Mouse (Mus musculus): ENCODE measurements around the gene F12.

Gene F12

DNA sequence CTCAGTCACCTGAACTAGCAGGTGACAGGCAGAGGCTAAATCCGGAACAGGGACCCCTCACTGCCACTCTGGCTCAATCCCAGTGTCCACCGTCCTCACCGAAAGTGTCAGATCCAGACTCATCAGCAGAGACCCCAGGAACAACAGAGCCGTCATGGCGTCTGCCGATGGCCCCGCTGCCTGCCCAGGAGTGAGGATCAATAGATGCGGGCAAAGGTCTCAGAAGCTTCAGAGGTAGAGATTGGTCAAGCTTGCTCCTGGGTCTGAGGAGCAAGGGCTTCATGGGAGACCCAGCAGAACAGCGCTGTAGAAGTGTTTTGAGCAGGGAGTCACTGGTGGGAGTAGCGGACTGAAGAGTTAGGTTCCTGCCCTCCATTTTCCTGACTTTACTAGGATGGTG lies at the start of gene F12:
Gene F12, minus strand, starts transcription at position 181 of the 400 bp plus-strand sequence.
- DNase-seq, result no peak

DNA sequence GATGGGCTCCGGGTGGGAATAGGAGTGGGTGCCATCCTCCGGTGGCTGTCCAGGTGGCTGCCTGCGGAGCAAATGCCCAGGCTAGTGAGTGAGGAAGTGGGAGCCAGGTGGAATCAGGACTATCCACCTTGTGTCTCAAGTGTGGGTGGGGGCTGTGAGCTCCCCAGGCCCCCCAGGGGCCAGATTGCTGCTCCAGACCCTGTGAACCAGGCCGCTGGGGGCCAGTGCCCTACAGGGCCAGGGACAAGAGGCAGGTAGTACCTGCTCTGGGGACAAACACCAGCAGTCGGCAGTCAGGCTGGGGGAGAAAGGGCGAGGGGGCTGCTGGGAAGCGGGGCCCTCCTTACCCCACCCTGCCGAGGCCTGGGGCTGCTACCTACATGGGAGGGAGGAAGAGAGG lies 49.7 kb upstream of the F12 start:
- DNase-seq, result no peak

DNA sequence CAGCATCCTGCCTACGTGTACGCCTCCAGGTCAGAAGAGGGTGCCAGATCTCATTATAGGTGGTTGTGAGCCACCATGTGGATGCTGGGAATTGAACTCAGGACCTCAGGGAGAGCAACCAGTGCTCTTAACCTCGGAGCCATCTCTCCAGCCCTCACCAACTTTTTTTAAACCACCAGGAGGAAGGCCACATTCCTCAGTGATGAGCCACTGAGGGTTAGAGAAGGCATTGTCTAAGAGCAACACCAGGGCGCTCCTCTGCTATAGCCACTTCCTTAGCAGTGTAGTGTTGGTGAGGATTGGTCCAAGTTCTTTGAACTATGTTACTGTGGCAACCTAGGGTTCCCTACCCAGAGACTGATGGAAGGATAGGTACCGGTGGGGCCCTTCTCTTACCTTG lies 49.2 kb upstream of the F12 start:
- DNase-seq, result no peak

DNA sequence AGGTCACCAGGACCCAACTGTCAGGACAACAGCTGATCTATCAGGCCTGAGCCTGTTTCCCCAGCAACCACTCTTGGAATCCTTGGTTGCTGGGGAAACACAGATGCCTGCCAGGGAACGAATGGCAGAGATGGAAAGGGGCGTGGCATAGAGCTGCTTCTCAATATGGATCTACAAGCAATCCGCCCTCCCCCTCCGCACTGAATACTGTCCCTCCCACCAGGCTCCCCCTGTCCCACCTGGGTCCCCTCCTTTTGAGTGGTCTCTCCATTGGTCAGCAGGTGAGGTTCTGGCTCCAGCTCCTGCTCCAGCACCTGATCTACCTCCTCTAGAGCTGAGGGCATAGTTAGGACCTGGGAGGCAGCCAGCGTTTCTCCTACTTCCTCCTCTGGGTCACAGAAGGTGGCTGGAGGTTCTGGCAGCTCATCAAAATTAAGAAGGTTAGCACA lies 48.1 kb upstream of the F12 start:
- DNase-seq, result no peak

DNA sequence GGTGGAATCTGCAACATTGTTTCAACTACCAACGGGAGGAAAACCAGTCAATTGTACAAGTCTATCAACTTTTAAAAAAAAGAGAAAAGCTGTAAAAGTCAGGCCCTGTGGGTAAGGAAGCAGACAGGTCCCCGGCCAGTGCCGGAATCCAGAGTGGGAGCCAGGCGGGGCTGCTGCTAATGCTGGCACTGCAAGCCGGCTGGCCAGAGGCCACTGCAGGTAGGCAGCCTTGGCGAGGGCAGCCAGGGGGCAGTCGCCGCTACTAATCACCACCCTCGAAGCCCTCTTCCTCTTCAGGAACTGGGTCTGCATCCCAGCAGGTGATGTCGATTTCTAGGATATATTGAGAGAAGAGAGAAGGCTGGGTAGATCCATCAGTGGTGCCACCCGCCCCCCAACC lies 47.4 kb upstream of the F12 start:
- DNase-seq, result no peak

DNA sequence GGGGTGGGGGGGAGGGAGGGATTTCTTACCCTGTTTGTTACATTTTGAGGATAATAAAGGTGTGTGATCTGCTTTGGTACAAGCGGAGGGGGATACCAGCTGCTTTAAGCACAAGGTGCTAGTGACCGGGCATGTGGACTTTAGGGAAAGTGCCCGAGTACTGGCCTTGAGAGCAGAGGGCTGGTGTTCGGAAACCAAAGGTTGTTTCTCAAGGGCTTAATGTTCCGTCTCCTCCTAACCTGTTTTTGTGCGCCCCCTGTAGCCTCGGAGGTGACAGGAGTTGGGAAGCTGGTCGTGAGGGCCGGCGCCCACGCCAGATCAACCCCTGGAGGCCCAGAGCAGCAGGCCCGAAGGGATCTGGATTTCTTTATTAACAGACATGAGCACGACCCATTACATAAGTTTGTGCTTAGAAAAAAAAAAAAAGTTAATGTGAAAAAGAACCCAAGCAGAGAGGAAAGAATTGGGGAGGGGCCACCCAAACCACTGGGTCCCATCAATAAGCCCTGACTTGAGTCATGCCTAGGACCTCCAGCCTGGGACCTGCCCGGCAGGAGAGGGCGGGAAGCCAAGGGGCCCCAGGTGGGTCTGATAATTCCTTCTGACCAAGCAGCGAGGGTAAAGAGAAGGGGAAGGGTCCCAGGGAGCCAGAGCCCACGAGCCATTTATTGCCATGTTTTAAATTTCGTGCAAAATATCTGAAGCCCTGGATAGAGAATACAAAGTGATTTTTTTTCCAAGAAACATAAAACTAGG lies 46.7 kb upstream of the F12 start:
- no peak for DNase-seq

DNA sequence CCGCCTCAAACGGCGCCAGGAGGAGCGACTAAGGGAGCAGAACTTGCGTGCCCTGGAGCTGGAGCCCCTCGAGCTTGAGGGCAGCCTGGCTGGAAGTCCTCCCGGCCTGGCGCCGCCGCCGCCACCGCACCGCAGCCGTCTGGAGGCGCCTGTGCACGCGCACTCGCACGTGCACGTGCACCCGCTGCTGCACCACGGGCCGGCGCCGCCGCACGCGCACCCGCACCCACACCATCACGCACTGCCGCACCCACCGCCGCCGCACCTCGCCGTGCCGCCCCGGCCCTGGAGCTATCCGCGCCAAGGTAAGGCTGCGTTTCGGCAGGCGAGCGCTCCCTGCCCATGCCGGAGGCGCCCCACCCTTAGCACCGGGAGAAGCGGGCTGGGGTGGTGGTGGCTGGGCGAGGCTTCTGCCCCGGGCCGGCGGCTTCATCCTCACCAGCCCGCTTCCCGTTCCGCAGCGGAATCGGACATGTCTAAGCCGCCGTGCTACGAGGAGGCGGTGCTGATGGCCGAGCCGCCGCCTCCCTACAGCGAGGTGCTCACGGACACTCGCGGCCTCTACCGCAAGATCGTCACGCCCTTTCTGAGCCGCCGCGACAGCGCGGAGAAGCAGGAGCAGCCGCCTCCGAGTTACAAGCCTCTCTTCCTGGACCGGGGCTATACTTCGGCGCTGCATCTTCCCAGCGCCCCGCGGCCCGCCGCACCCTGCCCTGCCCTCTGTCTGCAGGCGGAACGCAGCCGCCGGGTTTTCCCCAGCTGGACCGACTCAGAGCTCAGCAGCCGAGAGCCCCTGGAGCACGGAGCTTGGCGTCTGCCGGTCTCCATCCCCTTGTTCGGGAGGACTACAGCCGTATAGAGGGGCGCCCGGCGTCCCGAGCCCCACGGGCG lies 45.8 kb upstream of the F12 start:
- peak; percentile 49 to 65 for DNase-seq

DNA sequence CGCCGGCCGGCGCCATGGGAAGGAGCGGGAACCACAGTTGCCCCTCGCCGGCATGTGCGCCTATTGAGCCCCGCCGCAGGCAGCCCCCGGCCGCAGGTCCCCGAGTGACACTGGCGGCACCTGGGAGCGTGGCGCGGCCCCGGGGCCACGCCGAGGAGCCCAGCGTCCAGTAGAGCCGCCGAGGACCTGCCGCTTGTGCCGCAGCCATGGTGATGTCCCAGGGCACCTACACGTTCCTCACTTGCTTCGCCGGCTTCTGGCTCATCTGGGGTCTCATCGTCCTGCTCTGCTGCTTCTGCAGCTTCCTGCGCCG lies 45.2 kb upstream of the F12 start:
- DNase-seq, result no peak

DNA sequence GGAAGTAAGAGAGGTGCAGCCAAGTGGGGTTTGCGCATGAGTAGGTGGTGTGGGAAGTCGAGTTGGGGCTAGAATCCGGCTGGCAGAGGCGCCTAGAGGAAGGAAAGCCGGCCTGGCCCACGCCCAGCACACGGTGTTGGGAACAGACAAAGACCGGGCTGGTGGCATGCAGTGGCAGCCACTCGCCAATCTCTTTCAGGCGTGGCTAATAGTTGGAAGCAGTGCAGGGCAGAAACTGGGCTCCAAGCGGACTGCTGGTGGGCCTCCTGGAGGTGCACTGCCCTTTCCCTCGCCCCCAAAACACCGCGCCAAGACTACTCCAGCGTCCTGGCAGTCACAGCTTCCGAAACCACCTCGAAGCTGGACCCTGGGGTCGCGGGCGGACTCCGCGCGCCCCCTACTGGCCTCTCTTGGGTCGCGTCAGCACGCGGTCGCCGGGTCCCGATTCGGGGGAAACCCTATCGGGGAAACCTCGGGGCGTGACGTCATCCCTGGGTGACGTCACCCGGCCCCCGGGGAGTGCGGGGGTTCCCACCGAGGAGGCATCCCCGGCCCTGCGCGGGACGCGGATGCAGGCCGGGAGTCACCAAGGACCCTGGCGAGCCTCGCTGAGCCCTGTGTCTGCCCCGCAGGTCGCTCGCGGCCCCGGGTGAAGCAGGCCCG lies 44.7 kb upstream of the F12 start:
- peak; percentile 80 to 89 for DNase-seq

DNA sequence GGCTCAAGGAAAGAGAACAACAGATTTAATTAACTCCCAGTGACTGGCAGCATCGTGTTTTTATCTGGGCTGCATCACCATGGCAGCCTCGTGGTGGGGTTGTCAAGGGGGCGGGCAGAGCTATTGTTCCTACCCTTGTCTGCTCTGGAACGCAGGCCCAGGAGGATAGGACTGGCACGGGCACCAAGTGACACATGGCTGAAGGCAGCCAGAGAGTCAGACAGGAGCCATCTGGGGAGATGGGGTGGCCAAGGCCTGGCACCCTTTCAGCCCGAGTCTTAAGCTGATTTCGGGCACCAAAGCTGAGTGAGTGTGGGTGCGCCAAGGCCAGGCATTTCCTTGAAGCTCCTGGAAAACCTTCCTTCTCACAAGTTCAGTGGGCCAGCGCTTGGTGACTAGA lies 43.8 kb upstream of the F12 start:
- DNase-seq, result no peak

DNA sequence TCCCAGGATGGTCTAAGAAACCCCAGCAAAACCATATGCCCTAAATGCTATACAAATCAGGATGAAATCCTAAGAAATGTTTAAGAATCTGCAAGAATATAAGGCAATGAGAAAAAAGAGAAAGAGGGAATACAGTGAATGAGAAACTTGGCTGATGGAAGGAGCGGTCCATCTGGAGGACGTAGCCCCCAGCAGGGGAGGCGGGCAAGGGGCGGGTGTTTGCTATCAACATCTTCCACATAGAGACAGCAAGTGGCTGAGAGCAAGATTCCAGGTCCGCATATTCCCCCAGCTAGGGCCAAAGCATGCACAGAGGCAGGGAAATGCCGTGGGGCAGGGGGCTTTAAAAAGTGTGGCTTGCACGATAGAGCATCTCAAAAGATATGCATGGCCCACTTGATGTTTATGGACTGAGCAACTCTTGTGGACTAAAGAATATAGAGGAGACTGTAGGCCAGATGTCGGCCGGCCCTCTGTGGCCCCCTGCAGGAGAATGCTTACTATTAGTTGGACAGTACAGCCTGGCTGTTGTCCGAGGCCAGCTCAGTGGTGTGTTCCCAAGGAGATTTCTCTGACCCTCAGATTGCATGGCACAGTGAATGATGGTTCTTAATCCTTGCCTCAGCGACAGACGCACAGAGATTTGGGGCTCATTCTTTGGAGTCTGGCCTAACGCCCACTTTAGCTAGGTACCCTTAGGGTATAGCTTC lies 42.4 kb upstream of the F12 start:
- peak in 1 of 2 experiments; percentile 59 for DNase-seq

DNA sequence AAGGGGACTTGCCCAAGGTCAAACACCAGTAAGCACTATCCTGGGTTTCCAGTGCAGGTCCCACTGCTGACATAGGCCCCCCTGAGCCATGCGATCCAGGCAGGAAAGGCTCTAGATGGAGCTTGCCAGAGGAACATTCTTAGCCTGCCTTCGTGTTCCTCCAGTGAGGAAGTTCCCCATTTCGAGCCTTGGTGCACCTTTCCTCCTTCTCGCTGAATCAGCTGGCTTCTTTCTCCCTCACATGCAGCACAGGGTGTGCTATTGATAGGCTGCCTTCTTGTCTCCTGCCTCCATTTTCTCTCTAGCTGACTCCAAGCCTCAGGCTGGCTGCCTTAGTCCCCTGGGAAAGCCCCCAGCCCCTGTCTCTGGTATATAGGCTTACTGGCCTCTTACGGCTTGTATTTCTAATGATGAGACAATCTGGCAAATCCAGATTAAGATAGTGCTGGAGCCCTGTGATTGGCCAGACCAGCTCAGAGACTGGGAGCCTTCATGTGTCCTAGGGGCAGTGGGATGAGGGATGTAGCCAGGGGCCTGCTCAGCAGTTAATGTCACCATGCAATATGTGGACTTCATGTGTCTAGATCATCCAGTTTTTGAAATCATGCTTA lies 39.3 kb upstream of the F12 start:
- DNase-seq, result no peak

DNA sequence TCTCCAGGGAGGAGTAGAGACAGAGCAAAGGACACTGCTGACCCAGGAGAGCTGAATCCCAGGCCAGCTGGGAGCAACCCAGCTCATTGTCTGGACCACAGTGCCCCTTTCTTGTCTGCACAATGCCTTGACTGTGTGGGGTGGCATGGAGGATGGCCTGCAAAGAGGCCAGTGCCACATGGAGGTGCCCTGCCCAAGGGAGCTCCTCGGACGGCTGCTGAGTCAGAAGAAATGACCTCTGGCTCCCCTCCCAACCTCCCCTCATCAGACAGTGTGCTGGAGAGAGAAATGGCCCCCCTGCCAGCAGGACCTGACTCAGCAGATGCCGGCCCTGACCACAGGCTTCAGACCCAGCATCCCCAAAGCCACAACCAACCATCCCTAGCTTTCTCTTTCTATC lies 38.6 kb upstream of the F12 start:
- no peak for DNase-seq

DNA sequence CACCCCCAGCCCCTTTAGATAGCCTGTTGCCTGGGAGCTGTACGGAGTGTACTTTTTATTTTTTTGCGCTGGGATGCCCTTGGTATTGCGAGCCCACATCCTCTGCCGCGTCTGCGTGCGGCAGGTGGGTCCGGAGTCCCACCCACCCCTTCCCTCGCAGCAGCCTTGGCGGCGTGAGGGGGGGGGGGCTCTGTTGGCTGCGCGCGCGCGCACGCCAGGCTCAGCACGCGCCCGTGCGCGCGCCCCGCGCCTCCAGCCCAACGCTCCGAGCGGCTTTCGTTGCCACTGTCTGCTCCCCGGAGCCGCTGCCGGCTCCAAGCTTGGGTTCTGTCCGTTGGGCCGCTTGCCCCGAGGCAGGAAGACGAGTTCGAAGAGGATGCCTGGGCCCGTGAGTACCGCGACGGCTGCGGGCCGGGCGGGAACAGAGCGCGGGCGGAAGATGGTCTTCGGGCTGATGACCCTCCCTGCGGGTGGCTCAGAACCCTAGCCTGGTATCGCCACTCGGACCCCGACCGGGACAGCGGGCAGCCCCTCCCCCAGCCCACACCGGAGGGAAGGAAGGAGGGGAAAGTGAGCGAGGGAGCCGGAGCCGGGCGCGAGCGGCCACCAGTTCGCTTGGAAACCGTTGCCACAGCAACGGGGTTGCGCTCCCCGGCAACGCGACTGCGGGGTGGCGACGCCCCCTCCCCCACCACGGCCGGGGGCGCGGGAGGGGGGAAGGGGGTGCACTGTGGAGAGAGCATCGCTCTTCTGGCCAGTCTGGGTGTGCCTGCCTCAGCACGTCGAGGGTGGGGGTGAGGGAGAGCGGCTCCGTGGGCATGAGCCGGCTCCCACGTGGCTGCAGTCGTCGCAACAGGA lies 37.7 kb upstream of the F12 start, which contains the start of gene Prr7:
Gene Prr7, plus strand, starts transcription at position 241 of the 858 bp plus-strand sequence.
- peak; percentile 55 to 63 for DNase-seq

DNA sequence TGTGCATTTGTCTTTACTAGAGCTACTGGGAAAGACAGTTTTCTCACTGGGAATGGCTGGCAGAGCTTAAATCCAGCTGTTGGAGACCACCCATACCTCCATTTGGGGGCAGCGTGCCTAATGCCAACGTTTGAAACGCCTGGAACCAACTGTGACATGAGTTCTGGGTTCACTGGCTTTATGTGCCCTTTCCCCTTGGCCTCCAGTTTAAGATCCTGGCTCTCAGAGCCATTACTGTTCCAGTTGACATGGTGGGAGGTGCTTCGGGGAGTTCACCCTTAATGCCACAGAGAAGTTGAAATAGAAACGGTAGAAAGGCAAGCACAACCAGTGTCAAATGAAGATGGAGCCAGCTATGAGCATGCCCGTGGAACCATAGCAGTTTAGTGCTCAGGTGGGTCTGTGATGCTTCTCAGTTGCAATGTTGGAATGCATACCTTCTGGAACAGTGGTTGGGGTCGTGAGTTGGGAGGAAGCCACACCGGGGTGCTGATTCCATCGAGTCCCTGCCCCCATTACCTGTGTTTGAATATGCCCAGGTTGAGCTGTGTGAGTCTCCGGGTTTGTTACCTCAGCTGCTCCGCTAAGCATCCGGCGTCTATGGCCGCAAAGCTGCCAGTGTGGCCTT lies 36.9 kb upstream of the F12 start:
- peak in 1 of 2 experiments; percentile 52 for DNase-seq

DNA sequence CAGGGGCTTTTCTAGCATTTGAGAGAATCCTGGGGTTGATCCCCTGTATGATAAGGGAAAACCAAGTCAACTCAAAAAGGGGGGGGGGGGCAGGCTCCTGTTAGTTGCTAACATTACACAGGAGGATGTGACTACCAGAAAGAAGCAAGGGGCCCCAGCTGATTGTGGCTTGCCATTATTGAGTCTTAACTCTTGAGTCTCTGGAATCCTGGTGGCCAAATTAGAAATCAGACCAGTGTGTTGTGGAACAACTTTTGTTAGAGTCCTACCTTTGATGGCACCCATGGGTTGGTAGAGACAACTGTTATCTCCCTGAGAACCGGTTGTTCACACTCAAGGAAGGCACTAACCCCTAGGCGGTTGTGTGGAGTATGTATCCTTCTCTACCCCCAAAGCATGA lies 36.4 kb upstream of the F12 start:
- no peak for DNase-seq

DNA sequence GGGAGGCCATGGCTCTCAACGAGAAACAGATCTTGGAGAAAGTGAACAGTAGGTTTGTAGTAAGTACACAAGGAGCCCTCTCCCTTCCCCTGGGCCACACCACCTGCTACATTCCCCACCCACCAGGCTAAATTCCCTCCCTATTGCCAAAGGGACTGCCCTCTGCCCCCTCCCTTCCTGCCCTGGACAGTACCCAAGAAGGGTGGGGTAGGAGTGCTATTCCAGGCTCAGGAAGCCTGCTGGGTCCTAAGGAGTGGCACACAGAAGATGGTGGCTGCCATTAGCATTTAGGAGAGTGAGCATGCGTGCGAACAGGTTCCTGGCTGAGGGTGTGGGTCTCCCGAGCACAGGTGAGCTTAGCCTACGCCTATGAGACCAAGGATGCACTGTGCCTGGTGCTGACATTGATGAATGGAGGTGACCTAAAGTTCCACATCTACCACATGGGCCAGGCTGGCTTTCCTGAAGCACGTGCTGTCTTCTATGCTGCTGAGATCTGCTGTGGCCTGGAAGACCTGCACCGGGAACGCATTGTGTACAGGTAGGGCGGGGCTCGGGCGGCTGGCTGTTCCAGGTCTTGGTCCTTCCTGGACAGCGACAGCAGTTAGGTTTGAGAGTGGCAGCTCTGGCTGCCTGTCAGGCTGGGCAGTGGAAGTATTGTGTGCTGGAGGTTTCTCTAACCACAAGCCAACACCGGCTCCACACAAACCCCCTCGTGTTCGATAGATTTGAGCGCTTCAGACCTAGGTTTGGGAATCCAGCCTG lies 25.4 kb upstream of the F12 start:
- DNase-seq, result no peak

DNA sequence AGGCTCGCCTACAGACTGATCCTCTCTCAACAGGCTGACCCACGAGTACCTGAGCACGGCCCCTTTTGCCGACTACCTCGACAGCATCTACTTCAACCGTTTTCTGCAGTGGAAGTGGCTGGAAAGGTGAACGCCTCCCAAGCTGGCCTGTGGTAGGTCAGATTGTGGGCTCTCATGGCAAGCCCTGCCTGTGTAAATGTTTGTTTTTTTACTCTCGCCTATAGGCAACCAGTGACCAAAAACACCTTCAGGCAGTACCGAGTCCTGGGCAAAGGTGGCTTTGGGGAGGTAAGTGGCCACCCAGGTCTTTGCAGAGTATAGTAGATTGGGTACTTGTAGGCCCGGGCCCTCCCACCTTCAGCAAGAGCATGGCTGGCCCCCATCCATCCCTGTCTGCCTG lies 24.7 kb upstream of the F12 start:
- no peak for DNase-seq

DNA sequence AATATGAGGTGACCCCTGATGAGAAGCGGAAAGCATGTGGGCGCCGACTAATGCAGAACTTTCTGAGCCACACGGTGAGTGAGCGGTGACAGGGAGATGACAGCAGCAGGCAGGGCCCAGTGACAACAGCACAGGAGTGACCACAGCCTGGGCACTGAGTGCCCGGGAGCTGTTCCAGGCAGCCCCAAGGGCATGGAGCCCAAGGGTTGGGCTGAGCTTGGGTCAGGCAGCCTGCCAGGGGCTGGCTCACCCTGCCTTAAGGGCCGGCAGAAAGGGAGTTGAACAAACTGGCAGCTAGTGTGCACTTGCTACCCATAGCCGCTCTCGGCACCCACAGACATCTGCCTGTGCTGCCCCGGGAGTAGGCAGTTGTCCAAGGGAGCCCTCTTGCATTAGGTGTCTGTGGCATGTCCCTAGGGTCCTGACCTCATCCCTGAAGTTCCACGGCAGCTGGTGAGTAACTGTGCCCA lies 24.0 kb upstream of the F12 start:
- DNase-seq, result no peak
